Mouse (Mus musculus) cerebellum, postnatal 14 days (tissue): ENCODE results near the gene Zfp644.
A peak's percentile ranks its signal among the peaks of the same experiment; 100 is the strongest.

ENCODE experiments used
- DNase-seq, 2 experiments: peaks; one replicate each; pipeline ENCODE4 v3.0.0; 2021; ENCODE audit warnings: mixed read lengths in 2 of 2

Gene Zfp644

GRCm38 (mm10) chr5:106652790-106653328, 44.2 kb downstream of the Zfp644 start:
- DNase-seq, result no peak

DNA sequence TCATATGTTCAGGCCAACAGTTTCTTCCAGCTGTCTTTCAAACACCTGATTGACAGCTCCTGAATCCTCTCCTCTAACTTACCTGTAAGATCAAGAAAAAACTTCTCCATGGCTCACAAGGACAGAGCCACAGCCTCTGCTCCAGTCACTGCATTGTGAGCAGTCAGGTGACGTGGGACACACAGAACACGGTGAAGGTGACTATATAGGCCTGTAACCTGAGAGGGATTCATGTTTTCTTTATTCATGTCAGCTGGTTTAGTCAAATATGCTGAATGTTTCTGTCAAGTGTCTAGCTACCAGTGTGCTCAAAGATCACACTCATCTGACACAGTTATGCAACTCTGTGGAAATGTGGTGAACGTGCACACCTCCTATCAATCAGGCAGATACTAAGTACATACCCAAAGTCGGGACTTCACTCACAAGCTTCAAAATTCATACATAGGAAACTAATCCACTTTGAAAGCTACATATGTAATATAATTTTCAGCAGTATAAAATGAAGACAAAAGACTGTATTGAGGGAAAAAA, 44.8 kb downstream of the Zfp644 start:
- no peak for DNase-seq

- DNase-seq, result no peak
Measured at GRCm38 (mm10) chr5:106649995-106650394, 47.1 kb downstream of the Zfp644 start.

DNA sequence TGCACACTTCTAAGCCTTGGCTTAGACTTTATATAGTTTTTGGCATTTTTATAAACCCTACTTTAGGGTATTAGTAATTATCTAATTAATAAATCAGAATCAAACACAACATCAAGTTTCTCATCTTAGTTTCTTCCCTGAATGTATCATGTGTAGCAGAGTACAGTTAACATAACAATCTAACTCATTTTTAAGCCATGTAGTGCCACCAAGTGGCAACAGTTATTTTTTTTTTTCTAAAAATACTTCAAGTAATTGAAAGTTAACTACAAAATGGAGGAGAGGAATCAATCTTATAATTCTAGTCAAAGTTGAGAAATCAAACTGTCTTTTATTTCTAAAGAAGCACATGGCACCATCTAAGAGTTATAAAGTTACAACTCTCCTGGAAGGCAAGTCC, 47.6 kb downstream of the Zfp644 start:
- no peak for DNase-seq

DNA sequence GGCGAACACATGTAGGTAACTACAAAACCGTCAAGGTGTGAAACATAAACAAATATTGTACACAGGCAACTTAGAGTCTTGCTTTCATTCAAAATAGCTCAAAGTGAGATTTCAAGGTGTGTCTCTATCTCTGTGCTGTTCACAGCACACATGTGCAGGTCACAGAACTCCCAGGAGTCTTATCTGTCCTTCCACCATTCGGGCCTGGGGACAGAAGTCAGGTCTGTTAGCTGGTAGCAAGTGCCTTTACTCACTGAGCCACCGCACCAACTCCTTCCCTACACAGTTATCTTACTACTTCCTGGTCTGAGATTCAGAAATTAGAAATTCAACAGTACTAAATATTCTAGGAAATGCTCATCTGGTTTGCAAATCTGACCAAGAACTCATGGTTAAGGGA, 53.7 kb downstream of the Zfp644 start:
- no peak for DNase-seq

GRCm38 (mm10) chr5:106641876-106642275, 55.2 kb downstream of the Zfp644 start:
- no peak for DNase-seq

DNA sequence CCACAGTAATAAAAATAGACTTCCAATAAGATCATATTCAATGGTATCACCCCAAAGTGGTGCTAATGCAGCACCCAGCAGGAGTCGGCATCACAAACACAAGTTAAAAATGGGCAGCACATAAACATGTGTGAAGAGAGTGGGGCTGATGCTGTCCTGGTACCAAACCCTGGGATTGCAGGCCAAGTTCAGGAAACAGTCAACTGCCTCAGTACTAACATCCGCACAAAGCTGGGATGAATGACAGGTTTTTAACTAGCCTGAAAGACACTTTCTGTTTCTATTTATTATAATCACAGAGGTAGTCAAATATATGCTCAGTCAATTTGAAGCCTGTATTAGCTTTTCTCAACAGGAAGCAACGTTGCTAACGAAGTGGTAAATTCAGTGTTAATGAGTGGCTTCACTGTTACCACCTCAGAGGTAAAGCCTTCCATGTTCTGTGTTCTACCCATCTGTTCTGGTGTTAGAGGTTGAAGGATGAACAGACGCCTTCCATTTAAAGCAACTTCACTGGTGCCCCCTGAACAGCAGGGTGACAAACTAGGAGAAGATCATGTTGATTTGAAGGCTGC, 56.8 kb downstream of the Zfp644 start:
- DNase-seq, result peak in 1 of 2 experiments; percentile 43

GRCm38 (mm10) chr5:106639627-106640026, 57.5 kb downstream of the Zfp644 start:
- no peak for DNase-seq

- no peak for DNase-seq
Measured at GRCm38 (mm10) chr5:106636423-106636946, 60.6 kb downstream of the Zfp644 start.

GRCm38 (mm10) chr5:106628369-106629149, 68.5 kb downstream of the Zfp644 start:
- no peak for DNase-seq

DNA sequence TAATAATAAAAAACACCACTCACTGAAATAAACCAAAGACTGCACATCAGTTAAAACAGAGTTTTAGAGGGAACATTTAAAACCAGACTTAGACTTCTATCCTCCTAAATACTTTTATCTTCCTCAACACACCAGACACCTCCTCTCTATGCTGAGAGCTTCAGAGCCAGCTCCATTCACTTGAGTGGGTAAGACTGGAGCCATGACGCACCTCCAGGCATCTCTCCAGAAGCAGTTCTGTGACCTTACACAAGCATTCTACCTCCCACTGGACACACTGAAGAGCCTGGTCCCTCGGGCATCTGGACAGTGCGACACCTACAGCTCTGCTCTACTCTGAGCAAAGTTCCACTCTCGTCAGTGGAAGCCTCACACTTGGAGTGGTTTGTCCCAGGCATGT, 73.8 kb downstream of the Zfp644 start:
- DNase-seq, result no peak

- no peak for DNase-seq
Measured at GRCm38 (mm10) chr5:106622193-106622592, 74.9 kb downstream of the Zfp644 start.

GRCm38 (mm10) chr5:106620446-106620845, 76.6 kb downstream of the Zfp644 start:
- no peak for DNase-seq

DNA sequence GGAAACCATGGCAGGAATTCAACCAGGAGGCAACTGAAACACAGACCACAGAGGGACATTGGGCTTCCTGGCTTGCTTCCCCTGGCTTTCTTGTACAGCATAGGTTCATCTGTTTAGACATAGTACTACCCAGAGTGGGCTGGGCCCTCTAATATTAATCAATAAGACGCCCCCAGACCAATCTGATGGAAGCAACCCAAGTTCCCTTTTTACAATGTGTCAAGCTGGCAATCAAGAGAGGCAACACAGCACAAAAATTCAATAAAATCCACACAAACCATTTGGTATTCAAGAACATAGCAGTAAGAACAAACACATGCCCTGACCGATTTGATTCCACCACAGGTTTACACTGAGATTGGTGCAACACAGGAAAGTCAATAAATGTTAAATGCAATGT, 82.1 kb downstream of the Zfp644 start:
- no peak for DNase-seq

- no peak for DNase-seq
Measured at GRCm38 (mm10) chr5:106614570-106614969, 82.5 kb downstream of the Zfp644 start.

- DNase-seq, result no peak
Measured at GRCm38 (mm10) chr5:106612151-106612550, 84.9 kb downstream of the Zfp644 start.

- DNase-seq, result no peak
Measured at GRCm38 (mm10) chr5:106608798-106609197, 88.3 kb downstream of the Zfp644 start, which contains the start of gene Gm17304. Gm17304 (plus strand) TSS chr5:106609098.

DNA sequence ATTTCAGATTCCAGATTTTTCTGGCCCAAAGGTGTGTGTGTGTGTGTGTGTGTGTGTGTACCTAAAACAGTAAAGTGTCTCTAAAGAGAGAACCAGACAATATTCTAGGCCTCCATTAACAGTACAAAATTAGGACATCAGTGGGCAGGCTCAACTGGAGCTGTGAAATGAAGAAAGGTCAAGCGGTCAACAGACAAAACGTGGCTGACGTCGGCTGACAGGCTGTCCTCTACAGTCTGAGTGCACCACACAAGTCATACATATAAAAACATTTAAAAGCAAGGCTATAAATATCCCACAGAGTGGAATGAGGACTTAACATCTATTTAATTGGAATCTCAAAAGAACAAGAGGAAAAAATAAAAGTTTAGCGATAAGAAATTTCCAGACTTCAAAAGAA, 90.0 kb downstream of the Zfp644 start:
- DNase-seq, result no peak

GRCm38 (mm10) chr5:106605096-106605495, 92.0 kb downstream of the Zfp644 start:
- DNase-seq, result peak; percentile 37 to 51

GRCm38 (mm10) chr5:106604381-106604780, 92.7 kb downstream of the Zfp644 start:
- no peak for DNase-seq

GRCm38 (mm10) chr5:106599482-106599881, 97.6 kb downstream of the Zfp644 start:
- no peak for DNase-seq

DNA sequence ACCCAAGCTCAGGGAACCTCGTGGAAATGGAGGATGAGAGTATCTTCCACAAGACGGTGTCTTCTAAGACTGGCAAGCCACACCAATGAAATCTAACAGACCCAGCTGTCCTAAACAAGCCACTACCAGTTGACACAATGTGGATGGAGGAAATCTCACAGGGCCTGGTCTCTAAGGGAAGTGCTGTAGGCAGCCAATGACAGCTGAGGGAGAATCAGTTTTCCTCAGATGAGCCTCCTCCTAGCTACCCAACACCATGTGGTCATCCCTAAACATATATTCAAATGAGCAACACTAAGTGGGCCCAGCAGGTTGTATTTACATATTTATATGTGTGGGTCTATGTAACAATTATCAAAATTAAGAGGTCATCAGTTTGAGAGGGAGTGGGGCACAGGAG, 99.6 kb downstream of the Zfp644 start:
- no peak for DNase-seq

DNA sequence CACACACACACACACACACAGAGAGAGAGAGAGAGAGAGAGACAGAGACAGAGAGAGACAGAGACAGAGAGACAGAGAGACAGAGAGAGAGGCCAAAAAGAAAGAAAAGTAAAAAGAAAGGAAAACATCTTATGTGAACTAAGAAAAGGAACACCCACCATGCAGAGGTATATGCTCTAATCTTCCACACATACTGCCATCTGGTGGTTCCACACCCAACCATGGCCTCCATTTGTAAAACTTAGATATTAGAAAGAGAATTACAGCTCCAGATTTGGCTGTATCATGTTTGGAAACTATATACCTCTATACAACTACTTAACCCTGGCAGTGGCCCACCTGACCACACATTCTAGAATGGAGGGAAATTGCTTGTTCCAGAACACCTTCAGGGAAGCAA, 102.7 kb downstream of the Zfp644 start:
- DNase-seq, result peak; percentile 40 to 50

- no peak for DNase-seq
Measured at GRCm38 (mm10) chr5:106590686-106591085, 106.4 kb downstream of the Zfp644 start.
